Mouse (Mus musculus): ENCODE measurements around the gene Anapc2.

DNA sequence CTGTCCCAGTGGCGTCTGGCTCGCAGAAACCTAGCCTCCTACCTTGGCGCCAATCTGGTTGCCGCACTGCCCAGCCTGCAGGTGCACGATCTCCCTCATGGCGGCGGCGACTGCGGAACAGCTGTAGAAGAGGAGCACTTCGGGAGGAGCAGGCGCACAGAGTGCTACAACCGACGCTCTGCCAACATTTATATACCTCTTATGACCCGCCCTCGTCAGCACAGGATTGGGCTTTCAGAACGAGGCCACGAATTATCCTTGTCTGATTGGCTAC is 47.8 kb upstream of the Anapc2 start, which contains the start of gene Tubb4b:
- TF ChIP-seq CTCF (IDR thresholded peaks at IDR 0.05; ENCODE audit: control insufficient read depth, insufficient read depth, insufficient replicate concordance, low read depth, low read length) (0 out of 2 replicates have a peak, but pooled peaks have one; percentile 9), POLR2A (IDR thresholded peaks at IDR 0.05; ENCODE audit: control insufficient read depth, low read depth, low read length) (peak; percentile 99)

All from testis, adult 2 months (tissue).